Mouse (Mus musculus) midbrain, embryonic 12.5 days (tissue): ENCODE measurements around the gene Gm20683. TPM values are rescaled to one million over a fixed set of nuclear protein-coding genes. Genes with fewer than 3 reads are reported as not detected.
A peak's percentile ranks its signal among the peaks of the same experiment; 100 is the strongest.

ENCODE experiments used
- ATAC-seq: fragments of 200-750 bp; cut with Nextera tagmentation; 2 replicates; pipeline ENCODE4 v1.8.0; 2017; ENCODE audit warnings: low read depth, moderate TSS enrichment, moderate library complexity; ENCODE audit not compliant: low FRiP score
- H3K27ac ChIP-seq: fragments of 300-500 bp; sonication (generic); replicated peaks from 2 replicates; pipeline ENCODE4 v1.5.1; 2016; ENCODE audit warnings: mild to moderate bottlenecking
- H3K27me3 ChIP-seq: fragments of 300-500 bp; sonication (generic); 2 replicates; pipeline ENCODE4 v1.6.1; 2016; ENCODE audit warnings: mild to moderate bottlenecking
- H3K36me3 ChIP-seq: fragments of 300-500 bp; sonication (generic); 2 replicates; pipeline ENCODE4 v1.6.1; 2016
- H3K4me1 ChIP-seq: fragments of 300-500 bp; sonication (generic); 2 replicates; pipeline ENCODE4 v1.6.1; 2016
- H3K4me2 ChIP-seq: fragments of 300-500 bp; sonication (generic); replicated peaks from 2 replicates; pipeline ENCODE4 v1.6.1; 2016; ENCODE audit warnings: mild to moderate bottlenecking, moderate library complexity
- H3K4me3 ChIP-seq: fragments of 300-500 bp; sonication (generic); 2 replicates; pipeline ENCODE4 v1.5.1; 2016; ENCODE audit warnings: mild to moderate bottlenecking
- H3K9ac ChIP-seq: fragments of 300-500 bp; sonication (generic); replicated peaks from 2 replicates; pipeline ENCODE4 v1.6.1; 2016; ENCODE audit warnings: mild to moderate bottlenecking, moderate library complexity
- H3K9me3 ChIP-seq: fragments of 300-500 bp; sonication (generic); 2 replicates; pipeline ENCODE4 v1.6.1; 2016; ENCODE audit warnings: mild to moderate bottlenecking
- WGBS: fragments of 180-500 bp; shearing (Covaris S2); methylation state at CpG from one replicate; pipeline ENCODE4 v1.1.7; 2016; 5-methylcytosine and 5-hydroxymethylcytosine counted together
- polyA plus RNA-seq: library from polyadenylated mRNA; unstranded; fragments of >200 nt; fragmentation: Nextera tagmentation; extraction: Ambion mirVana; gene quantifications from 2 replicates; pipeline ENCODE4 v1.2.1, GENCODE M21; 2016

The Gm20683 gene
- polyA plus RNA-seq, 1 experiment from 2014 or later = 2.5 TPM

- Histone ChIP-seq H3K36me3 (no peaks in the 10 kb centered on the region), H3K4me3 (peak overlapping the region; percentile 57), H3K4me2 (peak overlapping the region; percentile 91), H3K27ac (peak overlapping the region; percentile 86), H3K27me3 (no peaks in the 10 kb centered on the region; the same call in 1 of the 2 replicates), H3K9me3 (no peaks in the 10 kb centered on the region), H3K4me1 (peaks cover 18% of the 10 kb centered on the region), H3K9ac (peak overlapping the region; percentile 88)
- ATAC-seq = peak; percentile 59
- 6% methylated on average over 6 of the region's 6 CpGs for WGBS
These were observed 20.4 kb upstream of the Gm20683 start for GRCm38 (mm10) chr17:25861704-25862612.

- 3% methylated on average over 65 of the region's 65 CpGs for WGBS
- ATAC-seq = peak; percentile 94
- Histone ChIP-seq H3K4me2 (peak within 1 kb of the TSS; percentile 91), H3K27me3 (no peaks in the 10 kb centered on the region; the same call in 1 of the 2 replicates), H3K9me3 (no peaks in the 10 kb centered on the region), H3K36me3 (peaks cover 4% of the 10 kb centered on the region; the same call in 1 of the 2 replicates), H3K9ac (peak within 1 kb of the TSS; percentile 88), H3K27ac (peak within 1 kb of the TSS; percentile 86), H3K4me1 (peaks cover 18% of the 10 kb centered on the region), H3K4me3 (peak within 1 kb of the TSS; percentile 57)
These were observed 19.5 kb upstream of the Gm20683 start, which contains the start of gene Wdr90 for GRCm38 (mm10) chr17:25860832-25861703. TSS of gene Wdr90 (minus strand) at chr17:25861501.

GRCm38 (mm10) chr17:25860229-25860628 is 18.7 kb upstream of the Gm20683 start:
- WGBS = 82% methylated on average over 6 of the region's 6 CpGs
- Histone ChIP-seq H3K27ac (0 out of 2 replicates have a peak overlapping the region, but pooled peaks have one; percentile 86), H3K4me3 (peak overlapping the region; percentile 57), H3K36me3 (peaks cover 11% of the 10 kb centered on the region), H3K4me1 (peaks cover 18% of the 10 kb centered on the region), H3K27me3 (no peaks in the 10 kb centered on the region), H3K4me2 (peak overlapping the region; percentile 91), H3K9ac (peak overlapping the region; percentile 88; the same call in 1 of the 2 replicates), H3K9me3 (no peaks in the 10 kb centered on the region)
- ATAC-seq = no peak

GRCm38 (mm10) chr17:25844396-25844901 is 2.9 kb upstream of the Gm20683 start, which contains the start of gene Rhot2:
TSS of gene Rhot2 (minus strand) at chr17:25844851.
- peaks cover 19% of the 10 kb centered on the region for H3K4me1 ChIP-seq
- 3% methylated on average over 19 of the region's 21 CpGs for WGBS
- peak within 1 kb of the TSS; percentile 84 for H3K9ac ChIP-seq
- H3K36me3 ChIP-seq = peaks cover 53% of the 10 kb centered on the region
- peak within 1 kb of the TSS; percentile 88 for H3K4me3 ChIP-seq
- peak; percentile 90 for ATAC-seq
- H3K27me3 ChIP-seq = no peaks in the 10 kb centered on the region
- H3K9me3 ChIP-seq = no peaks in the 10 kb centered on the region
- H3K4me2 ChIP-seq = peak within 1 kb of the TSS; percentile 89
- peak within 1 kb of the TSS; percentile 60 for H3K27ac ChIP-seq

- H3K27ac ChIP-seq = peak overlapping the region; percentile 60
- ATAC-seq = no peak; the same call in 1 of the 2 replicates
These were observed 2.3 kb upstream of the Gm20683 start for GRCm38 (mm10) chr17:25843636-25844395.

GRCm38 (mm10) chr17:25843122-25843521 is 1.6 kb upstream of the Gm20683 start:
- Histone ChIP-seq H3K36me3 (peaks cover 58% of the 10 kb centered on the region), H3K4me1 (peaks cover 23% of the 10 kb centered on the region), H3K27me3 (no peaks in the 10 kb centered on the region), H3K9ac (peak overlapping the region; percentile 84), H3K9me3 (no peaks in the 10 kb centered on the region), H3K27ac (no peak overlapping the region), H3K4me2 (peak overlapping the region; percentile 89), H3K4me3 (peak overlapping the region; percentile 88)
- no peak for ATAC-seq
- 93% methylated on average over 4 of the region's 4 CpGs for WGBS

More at GRCm38 (mm10) chr17:25843636-25844395, 2.3 kb upstream of the Gm20683 start:
- Histone ChIP-seq H3K4me3 (peak overlapping the region; percentile 88), H3K27me3 (no peaks in the 10 kb centered on the region), H3K9me3 (no peaks in the 10 kb centered on the region), H3K9ac (peak overlapping the region; percentile 84), H3K4me1 (peaks cover 20% of the 10 kb centered on the region), H3K4me2 (peak overlapping the region; percentile 89), H3K36me3 (peaks cover 59% of the 10 kb centered on the region)
- WGBS = 3% methylated on average over 36 of the region's 38 CpGs

GRCm38 (mm10) chr17:25842509-25842908 is 946 bp upstream of the Gm20683 start:
- no peak overlapping the region for H3K27ac ChIP-seq
- H3K4me1 ChIP-seq = peaks cover 29% of the 10 kb centered on the region
- peaks cover 54% of the 10 kb centered on the region for H3K36me3 ChIP-seq
- no peak overlapping the region for H3K4me3 ChIP-seq
- H3K27me3 ChIP-seq = no peaks in the 10 kb centered on the region
- WGBS = 85% methylated on average over 3 of the region's 3 CpGs
- no peak overlapping the region for H3K4me2 ChIP-seq
- no peak for ATAC-seq
- H3K9ac ChIP-seq = no peak overlapping the region
- no peaks in the 10 kb centered on the region for H3K9me3 ChIP-seq

- WGBS = 92% methylated on average over 6 of the region's 6 CpGs
- Histone ChIP-seq H3K9ac (no peak overlapping the region), H3K4me1 (peaks cover 49% of the 10 kb centered on the region), H3K9me3 (no peaks in the 10 kb centered on the region), H3K4me3 (no peak overlapping the region), H3K4me2 (no peak overlapping the region), H3K36me3 (peaks cover 45% of the 10 kb centered on the region), H3K27ac (no peak overlapping the region), H3K27me3 (no peaks in the 10 kb centered on the region)
- ATAC-seq = no peak
These were observed 1.0 kb downstream of the Gm20683 start for GRCm38 (mm10) chr17:25840519-25840918.

- Histone ChIP-seq H3K27me3 (no peaks in the 10 kb centered on the region), H3K27ac (no peak overlapping the region), H3K36me3 (peaks cover 48% of the 10 kb centered on the region), H3K9ac (no peak overlapping the region), H3K4me1 (peaks cover 53% of the 10 kb centered on the region), H3K4me2 (no peak overlapping the region), H3K4me3 (no peak overlapping the region), H3K9me3 (no peaks in the 10 kb centered on the region)
- ATAC-seq = no peak
- 85% methylated on average over 14 of the region's 14 CpGs for WGBS
These were observed 1.9 kb downstream of the Gm20683 start for GRCm38 (mm10) chr17:25839455-25840235.

GRCm38 (mm10) chr17:25838904-25839303 is 2.7 kb downstream of the Gm20683 start:
- 90% methylated on average over 4 of the region's 4 CpGs for WGBS
- Histone ChIP-seq H3K36me3 (peaks cover 48% of the 10 kb centered on the region), H3K4me1 (peaks cover 57% of the 10 kb centered on the region), H3K9me3 (no peaks in the 10 kb centered on the region), H3K9ac (no peak overlapping the region), H3K27me3 (no peaks in the 10 kb centered on the region), H3K4me3 (no peak overlapping the region), H3K4me2 (no peak overlapping the region), H3K27ac (no peak overlapping the region)
- ATAC-seq = no peak
